Mouse (Mus musculus): ENCODE results near the gene Zfp689. TPM values are rescaled to one million over a fixed set of nuclear protein-coding genes. Genes with fewer than 3 reads are reported as not detected.

Gene Zfp689
- polyA plus RNA-seq, 1 experiment from 2014 or later, result 3.9 TPM

DNA sequence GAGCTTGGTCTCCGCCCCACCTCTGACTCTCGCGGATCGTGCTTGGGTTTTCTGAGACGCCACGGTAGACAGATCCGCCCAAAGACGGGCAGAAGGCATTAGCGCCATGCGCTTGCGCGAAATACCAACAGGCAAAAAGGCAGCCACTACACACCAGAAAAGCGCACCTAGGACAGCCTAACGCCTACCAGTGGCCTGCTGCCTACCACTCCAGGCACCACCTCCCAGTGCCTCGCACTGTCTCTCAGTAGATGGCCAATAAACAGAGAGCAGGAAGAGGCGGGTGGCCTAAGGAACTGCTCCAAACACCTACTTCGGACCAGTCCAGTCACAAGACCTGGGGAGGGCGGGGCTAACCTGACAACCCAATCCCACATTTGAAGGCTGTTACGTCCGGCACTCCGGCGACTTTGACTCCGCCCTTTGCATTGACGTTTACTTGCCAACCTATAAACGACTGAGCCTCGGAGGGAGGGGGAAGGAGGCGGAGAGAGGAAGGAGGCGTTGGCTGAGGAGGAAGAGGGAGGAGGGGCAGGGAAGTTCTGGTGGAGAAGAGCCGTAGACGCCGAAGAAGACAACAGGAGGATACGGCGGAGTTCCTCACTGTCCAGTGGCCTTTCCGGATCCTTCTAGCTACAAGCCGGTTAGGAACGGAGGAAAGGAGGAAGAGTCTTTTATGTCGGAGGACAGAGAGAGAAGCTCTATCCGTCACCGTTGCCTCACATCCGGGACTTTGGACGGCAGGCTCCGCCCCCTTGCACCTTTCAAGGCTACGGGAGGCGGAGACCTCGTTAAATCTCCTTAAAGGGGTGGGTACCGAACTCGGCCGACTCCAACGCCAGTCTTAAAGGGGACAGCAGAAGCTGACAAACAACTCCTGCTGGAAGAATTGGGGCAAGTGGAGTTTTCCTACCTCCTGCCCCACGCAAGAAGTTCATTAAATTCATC, 29.0 kb upstream of the Zfp689 start:
- WGBS, result under 1% methylated on average over 50 of the region's 50 CpGs
- Histone ChIP-seq H3K36me3 (peaks cover 44% of the 10 kb centered on the region), H3K4me3 (peak overlapping the region; percentile 91), H3K27ac (peak overlapping the region; percentile 98), H3K9ac (peak overlapping the region; percentile 91), H3K27me3 (no peaks in the 10 kb centered on the region), H3K9me3 (replicated peaks) (no peaks in the 10 kb centered on the region), H3K4me1 (replicated peaks) (peaks cover 29% of the 10 kb centered on the region), H3K4me2 (peak overlapping the region; percentile 89)
- ATAC-seq (replicated peaks; ENCODE audit: insufficient number of reproducible peaks, insufficient read depth, low FRiP score, low read depth), result peak; percentile 89

DNA sequence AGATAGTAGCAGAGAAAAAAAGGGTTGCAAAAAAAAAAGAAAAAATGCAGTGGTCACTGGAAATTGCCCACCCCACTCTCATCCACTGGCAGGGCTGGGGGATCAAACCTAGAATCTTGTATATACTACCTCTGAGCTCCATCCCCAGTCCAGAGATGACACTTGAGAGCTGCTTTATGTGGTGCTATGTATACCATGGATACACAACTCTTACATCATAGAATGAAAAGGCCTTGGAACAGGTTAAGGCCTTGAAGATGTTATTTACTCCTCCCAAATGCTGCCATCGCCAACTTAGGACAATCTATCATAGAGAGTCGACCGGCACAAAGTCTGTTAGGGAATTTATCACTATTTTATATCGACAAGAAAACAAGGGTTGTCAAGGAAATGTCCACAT, 27.9 kb upstream of the Zfp689 start:
- H3K9me3 ChIP-seq (replicated peaks), result no peaks in the 10 kb centered on the region
- H3K27ac ChIP-seq, result peak overlapping the region; percentile 98
- peak overlapping the region; percentile 58 for H3K9ac ChIP-seq
- H3K27me3 ChIP-seq, result no peaks in the 10 kb centered on the region
- WGBS, result 65% methylated on average over 4 of the region's 4 CpGs
- peak overlapping the region; percentile 89 for H3K4me2 ChIP-seq
- no peak for ATAC-seq (replicated peaks; ENCODE audit: insufficient number of reproducible peaks, insufficient read depth, low FRiP score, low read depth)
- H3K4me3 ChIP-seq, result peak overlapping the region; percentile 91
- peaks cover 37% of the 10 kb centered on the region for H3K36me3 ChIP-seq
- peaks cover 37% of the 10 kb centered on the region for H3K4me1 ChIP-seq (replicated peaks)

DNA sequence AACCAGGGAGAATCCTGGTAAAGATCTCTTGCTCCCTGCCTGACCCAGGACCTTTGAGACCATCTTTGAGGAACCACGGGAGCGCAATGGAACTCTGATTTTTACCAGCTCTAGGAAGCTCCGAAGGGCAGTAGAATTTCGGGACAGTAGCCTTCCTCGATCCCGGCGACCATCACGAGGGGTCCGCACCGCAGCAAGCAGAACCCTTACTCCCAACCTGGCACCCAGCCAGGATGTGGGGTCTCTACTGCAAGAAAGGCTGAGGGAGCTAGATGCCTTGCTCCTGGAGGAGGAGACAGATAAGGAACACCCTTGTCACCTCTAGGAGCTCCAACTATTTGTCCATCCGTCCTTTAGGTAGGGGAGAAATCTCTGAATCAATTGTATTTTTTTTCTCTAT, 27.4 kb upstream of the Zfp689 start:
- no peak overlapping the region for H3K27ac ChIP-seq
- H3K9ac ChIP-seq, result no peak overlapping the region
- 92% methylated on average over 11 of the region's 11 CpGs for WGBS
- peaks cover 34% of the 10 kb centered on the region for H3K4me1 ChIP-seq (replicated peaks)
- no peak for ATAC-seq (replicated peaks; ENCODE audit: insufficient number of reproducible peaks, insufficient read depth, low FRiP score, low read depth)
- H3K36me3 ChIP-seq, result peaks cover 37% of the 10 kb centered on the region
- no peak overlapping the region for H3K4me3 ChIP-seq
- no peaks in the 10 kb centered on the region for H3K9me3 ChIP-seq (replicated peaks)
- H3K4me2 ChIP-seq, result no peak overlapping the region
- H3K27me3 ChIP-seq, result no peaks in the 10 kb centered on the region

DNA sequence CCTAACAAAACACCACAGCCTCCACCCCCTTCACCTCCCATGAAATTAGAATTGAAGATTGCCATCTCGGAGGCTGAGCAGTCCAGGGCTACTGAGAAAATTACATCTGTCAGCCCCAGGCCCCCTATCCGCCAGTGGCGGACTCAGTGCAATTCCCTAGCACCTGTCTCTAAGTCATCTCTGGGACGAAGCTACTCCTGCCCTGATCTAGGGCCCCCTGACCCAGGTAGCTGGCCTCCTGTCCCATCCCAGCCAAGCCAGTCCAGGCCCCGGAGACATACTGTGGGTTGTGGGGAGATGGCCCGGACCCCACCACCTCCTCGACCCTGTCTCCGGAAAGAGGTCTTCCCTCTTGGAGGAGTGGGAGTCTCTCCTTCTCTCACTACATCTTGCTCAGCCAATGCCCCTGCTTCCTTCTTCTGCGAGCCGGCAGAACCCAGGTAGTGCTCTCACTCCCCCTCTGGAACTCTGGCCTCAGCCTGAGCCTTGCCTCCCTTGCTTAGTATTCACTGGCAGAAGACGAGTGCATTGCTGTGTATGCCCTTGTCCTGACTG, 26.3 kb upstream of the Zfp689 start:
- peaks cover 37% of the 10 kb centered on the region for H3K36me3 ChIP-seq
- no peak overlapping the region for H3K27ac ChIP-seq
- no peaks in the 10 kb centered on the region for H3K9me3 ChIP-seq (replicated peaks)
- H3K27me3 ChIP-seq, result no peaks in the 10 kb centered on the region
- peaks cover 26% of the 10 kb centered on the region for H3K4me1 ChIP-seq (replicated peaks)
- H3K9ac ChIP-seq, result no peak overlapping the region
- 89% methylated on average over 11 of the region's 11 CpGs for WGBS
- no peak overlapping the region for H3K4me2 ChIP-seq
- no peak for ATAC-seq (replicated peaks; ENCODE audit: insufficient number of reproducible peaks, insufficient read depth, low FRiP score, low read depth)
- no peak overlapping the region for H3K4me3 ChIP-seq

DNA sequence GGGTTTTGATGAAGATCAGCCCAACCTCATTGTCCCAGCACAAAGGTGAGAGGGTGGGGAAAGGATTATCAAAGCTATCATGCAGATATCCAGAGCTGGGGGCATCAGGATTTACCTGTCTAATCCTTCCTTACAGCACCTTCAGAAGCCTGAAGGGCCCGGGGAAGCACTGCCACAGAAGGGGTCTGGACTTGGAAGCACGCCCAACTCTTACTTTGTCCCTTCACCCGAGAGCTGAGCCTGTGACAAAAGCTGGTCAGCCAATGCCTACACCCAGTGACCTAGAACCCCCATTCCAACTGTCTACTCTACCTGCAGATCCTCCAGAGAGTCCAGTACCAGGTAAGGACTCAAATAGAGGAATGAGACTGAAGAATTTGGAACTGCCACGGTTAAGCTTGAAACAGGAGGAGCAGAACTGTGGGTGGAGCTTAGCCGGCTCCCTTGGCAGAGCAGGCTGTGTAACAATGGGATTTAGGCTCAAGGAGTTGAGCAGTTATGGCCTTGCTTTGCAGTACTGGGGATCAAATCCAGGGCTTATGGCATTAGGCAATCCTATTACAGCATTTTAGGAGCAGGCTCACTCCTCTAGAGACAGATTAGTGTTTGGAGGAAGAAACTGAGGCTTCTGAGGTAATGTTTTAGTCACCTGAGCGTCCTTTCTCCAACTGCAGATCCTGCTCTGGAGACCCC, 25.6 kb upstream of the Zfp689 start:
- 76% methylated on average over 6 of the region's 6 CpGs for WGBS
- no peak overlapping the region for H3K4me3 ChIP-seq
- no peaks in the 10 kb centered on the region for H3K27me3 ChIP-seq
- ATAC-seq (replicated peaks; ENCODE audit: insufficient number of reproducible peaks, insufficient read depth, low FRiP score, low read depth), result no peak
- no peak overlapping the region for H3K4me2 ChIP-seq
- H3K9me3 ChIP-seq (replicated peaks), result no peaks in the 10 kb centered on the region
- H3K36me3 ChIP-seq, result peaks cover 33% of the 10 kb centered on the region
- no peak overlapping the region for H3K9ac ChIP-seq
- H3K27ac ChIP-seq, result no peak overlapping the region
- H3K4me1 ChIP-seq (replicated peaks), result peaks cover 19% of the 10 kb centered on the region

DNA sequence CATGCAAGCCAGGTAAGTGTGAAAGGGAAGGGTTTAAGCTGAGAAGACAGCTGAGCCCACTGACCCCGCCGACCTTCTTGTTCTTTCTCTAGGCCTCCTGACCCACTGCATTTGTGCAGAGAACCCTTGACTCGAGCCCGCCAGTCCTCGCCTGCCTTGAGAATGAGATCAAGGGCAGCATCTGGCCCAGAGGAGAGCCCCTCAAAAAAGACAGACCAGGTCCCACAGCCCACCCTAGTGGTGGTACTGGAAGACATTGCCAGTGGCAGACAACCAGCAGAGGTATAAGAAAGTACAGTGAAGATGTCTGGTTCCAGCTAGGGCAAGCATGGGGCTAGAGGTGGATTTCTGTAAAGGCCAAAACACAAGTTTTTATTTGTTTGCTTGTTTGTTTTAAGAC, 24.7 kb upstream of the Zfp689 start:
- H3K9me3 ChIP-seq (replicated peaks), result no peaks in the 10 kb centered on the region
- H3K9ac ChIP-seq, result no peak overlapping the region
- WGBS, result 85% methylated on average over 5 of the region's 5 CpGs
- peaks cover 33% of the 10 kb centered on the region for H3K36me3 ChIP-seq
- H3K27me3 ChIP-seq, result no peaks in the 10 kb centered on the region
- H3K4me2 ChIP-seq, result no peak overlapping the region
- H3K4me3 ChIP-seq, result no peak overlapping the region
- H3K27ac ChIP-seq, result no peak overlapping the region
- H3K4me1 ChIP-seq (replicated peaks), result peaks cover 18% of the 10 kb centered on the region
- no peak for ATAC-seq (replicated peaks; ENCODE audit: insufficient number of reproducible peaks, insufficient read depth, low FRiP score, low read depth)

DNA sequence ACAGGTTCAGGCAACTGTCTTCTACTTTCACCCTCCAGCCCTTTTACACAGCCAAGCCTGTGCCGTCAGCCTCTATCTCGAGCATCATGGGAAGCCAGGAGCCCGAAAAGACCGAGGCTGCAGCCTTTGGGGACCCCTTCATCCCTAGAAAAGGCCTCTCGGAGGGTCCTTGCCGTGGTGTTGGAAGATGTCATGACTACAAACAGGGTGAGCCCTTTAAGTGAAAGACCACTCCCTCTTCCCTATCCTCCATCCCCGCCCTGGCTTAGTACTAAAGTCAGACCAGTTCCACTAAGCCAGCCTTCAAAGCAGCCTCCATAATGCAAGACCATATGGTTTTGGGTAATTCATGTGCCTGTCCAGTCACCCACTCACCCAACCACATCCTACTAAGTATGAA, 23.1 kb upstream of the Zfp689 start:
- 3% methylated on average over 7 of the region's 7 CpGs for WGBS
- H3K9ac ChIP-seq, result peak overlapping the region; percentile 85
- no peak for ATAC-seq (replicated peaks; ENCODE audit: insufficient number of reproducible peaks, insufficient read depth, low FRiP score, low read depth)

DNA sequence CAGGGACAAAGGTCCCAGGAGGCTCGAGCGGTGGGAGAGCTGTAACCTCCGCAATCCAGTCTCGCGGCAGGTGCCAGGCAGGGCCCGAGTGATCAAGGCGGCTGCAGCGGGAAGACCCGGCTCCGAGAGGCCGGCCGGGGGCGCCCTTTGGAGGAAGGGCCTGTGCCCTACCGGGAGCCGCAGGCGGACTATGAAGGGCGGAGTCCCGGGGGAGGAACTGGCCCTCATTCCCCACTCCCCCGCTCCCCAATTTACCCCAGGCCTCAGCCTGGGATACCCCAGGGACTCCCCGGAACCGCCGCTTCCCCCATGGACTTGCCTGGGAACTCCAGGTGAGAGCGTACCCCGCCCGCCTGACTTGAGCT, 22.7 kb upstream of the Zfp689 start:
- Histone ChIP-seq H3K9ac (peak overlapping the region; percentile 85), H3K27ac (peak overlapping the region; percentile 96), H3K4me2 (peak overlapping the region; percentile 75), H3K4me3 (peak overlapping the region; percentile 72), H3K9me3 (replicated peaks) (no peaks in the 10 kb centered on the region), H3K27me3 (no peaks in the 10 kb centered on the region), H3K4me1 (replicated peaks) (peaks cover 11% of the 10 kb centered on the region), H3K36me3 (peaks cover 45% of the 10 kb centered on the region)
- WGBS, result under 1% methylated on average over 25 of the region's 25 CpGs
- ATAC-seq (replicated peaks; ENCODE audit: insufficient number of reproducible peaks, insufficient read depth, low FRiP score, low read depth), result peak; percentile 21; the same call in 1 of the 2 replicates

More for the DNA sequence above, 23.1 kb upstream of the Zfp689 start:
- Histone ChIP-seq H3K4me2 (peak overlapping the region; percentile 75), H3K36me3 (peaks cover 41% of the 10 kb centered on the region), H3K4me1 (replicated peaks) (peaks cover 15% of the 10 kb centered on the region), H3K27ac (peak overlapping the region; percentile 96), H3K9me3 (replicated peaks) (no peaks in the 10 kb centered on the region), H3K27me3 (no peaks in the 10 kb centered on the region), H3K4me3 (peak overlapping the region; percentile 72)

DNA sequence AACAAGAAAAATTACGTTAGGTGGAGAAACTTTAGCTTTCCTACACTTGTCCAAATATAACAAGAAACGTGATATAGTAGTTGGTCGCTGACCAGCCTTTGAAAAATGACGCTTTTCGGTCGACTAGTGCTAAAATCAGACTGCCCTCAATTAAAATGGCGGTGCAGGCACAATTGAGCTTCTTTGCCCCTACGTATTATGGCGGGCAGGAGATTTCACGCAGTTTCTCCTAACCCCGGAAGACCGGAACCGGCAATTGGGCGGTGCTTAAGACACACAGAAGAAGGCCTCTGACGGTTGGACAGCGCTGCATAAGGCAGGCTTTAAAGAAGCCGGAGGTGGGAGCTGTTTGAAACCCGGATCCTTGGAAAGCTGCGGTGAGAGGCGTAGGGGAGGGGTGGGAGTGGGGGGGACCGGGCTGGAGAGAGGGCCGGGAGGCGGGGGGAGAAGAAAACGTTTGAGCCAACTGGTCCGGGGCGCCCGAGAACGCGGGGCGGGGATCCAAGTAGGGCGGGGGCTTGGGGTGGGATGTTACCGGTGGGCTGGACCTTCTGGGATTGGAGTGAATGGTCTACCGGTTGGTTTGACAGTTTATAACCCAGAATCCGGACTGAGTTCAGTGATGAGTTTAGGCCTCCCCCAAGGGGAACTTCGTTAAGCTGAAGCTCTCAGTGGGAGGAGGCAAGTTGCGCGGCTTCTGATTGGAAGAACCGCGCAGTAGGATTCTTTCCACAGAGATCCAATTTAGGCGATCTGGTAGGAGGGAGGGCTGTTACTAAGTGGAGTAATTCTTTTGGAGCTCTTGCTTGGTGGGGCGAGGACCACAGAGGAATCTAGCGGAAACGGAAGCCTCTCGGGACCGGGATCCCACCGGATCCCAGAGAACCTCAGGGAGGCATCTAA, 22.0 kb upstream of the Zfp689 start:
- no peaks in the 10 kb centered on the region for H3K27me3 ChIP-seq
- no peaks in the 10 kb centered on the region for H3K9me3 ChIP-seq (replicated peaks)
- peak overlapping the region; percentile 75 for H3K4me2 ChIP-seq
- WGBS, result under 1% methylated on average over 46 of the region's 46 CpGs
- H3K9ac ChIP-seq, result peak overlapping the region; percentile 85
- H3K4me3 ChIP-seq, result peak overlapping the region; percentile 72
- peak overlapping the region; percentile 96 for H3K27ac ChIP-seq
- H3K36me3 ChIP-seq, result peaks cover 44% of the 10 kb centered on the region
- peaks cover 9% of the 10 kb centered on the region for H3K4me1 ChIP-seq (replicated peaks)
- ATAC-seq (replicated peaks; ENCODE audit: insufficient number of reproducible peaks, insufficient read depth, low FRiP score, low read depth), result peak; percentile 90

DNA sequence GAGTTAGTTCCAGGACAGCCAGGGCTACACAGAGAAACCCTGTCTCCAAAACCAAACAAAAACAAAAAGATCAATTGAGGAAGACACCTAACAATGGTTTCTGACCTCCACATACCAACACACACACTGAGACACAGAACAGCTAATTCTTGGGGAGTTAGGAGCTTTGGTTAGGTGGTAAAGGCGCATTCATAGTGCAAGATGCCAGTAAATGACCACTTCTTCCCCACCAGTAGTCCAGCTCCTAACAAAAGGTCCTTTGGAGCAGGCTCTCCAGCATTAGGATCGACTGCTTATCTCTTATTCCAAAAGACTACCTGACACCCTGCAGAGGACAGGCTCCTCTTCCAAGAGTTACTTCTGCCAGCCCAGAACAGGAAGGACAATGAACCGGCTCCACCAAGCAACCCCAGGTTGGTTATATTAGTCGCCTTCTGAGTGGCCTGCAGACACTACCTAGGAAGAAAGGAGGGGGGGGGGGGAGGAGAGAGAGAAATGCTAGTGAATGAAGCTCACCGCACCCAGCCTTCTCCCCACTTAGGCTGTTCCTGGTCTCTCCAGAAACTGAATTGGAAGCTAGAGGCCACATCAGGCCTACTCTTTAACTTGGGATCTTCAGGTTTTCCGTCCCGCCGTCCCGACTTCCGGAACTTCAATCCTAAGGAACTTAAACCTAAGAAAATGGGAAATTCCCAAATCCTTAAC, 21.2 kb upstream of the Zfp689 start:
- no peak for ATAC-seq (replicated peaks; ENCODE audit: insufficient number of reproducible peaks, insufficient read depth, low FRiP score, low read depth)
- Histone ChIP-seq H3K4me2 (peak overlapping the region; percentile 75), H3K9ac (peak overlapping the region; percentile 85), H3K9me3 (replicated peaks) (no peaks in the 10 kb centered on the region), H3K27ac (peak overlapping the region; percentile 96), H3K36me3 (peaks cover 36% of the 10 kb centered on the region), H3K27me3 (no peaks in the 10 kb centered on the region), H3K4me1 (replicated peaks) (peaks cover 9% of the 10 kb centered on the region), H3K4me3 (peak overlapping the region; percentile 72)
- 8% methylated on average over 10 of the region's 10 CpGs for WGBS
